Mouse (Mus musculus): ENCODE results near the gene Sap30l. TPM values are rescaled to one million over a fixed set of nuclear protein-coding genes. Genes with fewer than 3 reads are reported as not detected.

Sap30l gene
- polyA plus RNA-seq, 1 experiment, result 22.5 TPM

- no peak for TF ChIP-seq CTCF (IDR thresholded peaks at IDR 0.05; ENCODE audit: control insufficient read depth, insufficient read depth, low read length)
- TF ChIP-seq POLR2A (IDR thresholded peaks at IDR 0.05; ENCODE audit: borderline replicate concordance, control insufficient read depth, low read depth, low read length), result no peak
- no peak overlapping the region for H3K4me3 ChIP-seq (replicated peaks; ENCODE audit: control insufficient read depth, low read depth, low read length)
- no peak overlapping the region for H3K27ac ChIP-seq (ENCODE audit: control insufficient read depth, insufficient read depth, low read depth, low read length, poor library complexity)
- 84% methylated on average over 18 of the region's 18 CpGs for WGBS
- no peaks in the 10 kb centered on the region for H3K4me1 ChIP-seq (ENCODE audit: control insufficient read depth, insufficient read depth, low read length)
Measured at GRCm38 (mm10) chr11:57786616-57787418, 14.6 kb upstream of the Sap30l start.

GRCm38 (mm10) chr11:57787913-57788312 is 13.5 kb upstream of the Sap30l start:
- H3K4me1 ChIP-seq (ENCODE audit: control insufficient read depth, insufficient read depth, low read length), result no peaks in the 10 kb centered on the region
- WGBS, result 19% methylated on average over 3 of the region's 3 CpGs
- no peak overlapping the region for H3K4me3 ChIP-seq (replicated peaks; ENCODE audit: control insufficient read depth, low read depth, low read length)
- H3K27ac ChIP-seq (ENCODE audit: control insufficient read depth, insufficient read depth, low read depth, low read length, poor library complexity), result no peak overlapping the region
- TF ChIP-seq CTCF (IDR thresholded peaks at IDR 0.05; ENCODE audit: control insufficient read depth, insufficient read depth, low read length) (peak; percentile 90), POLR2A (IDR thresholded peaks at IDR 0.05; ENCODE audit: borderline replicate concordance, control insufficient read depth, low read depth, low read length) (no peak)

DNA sequence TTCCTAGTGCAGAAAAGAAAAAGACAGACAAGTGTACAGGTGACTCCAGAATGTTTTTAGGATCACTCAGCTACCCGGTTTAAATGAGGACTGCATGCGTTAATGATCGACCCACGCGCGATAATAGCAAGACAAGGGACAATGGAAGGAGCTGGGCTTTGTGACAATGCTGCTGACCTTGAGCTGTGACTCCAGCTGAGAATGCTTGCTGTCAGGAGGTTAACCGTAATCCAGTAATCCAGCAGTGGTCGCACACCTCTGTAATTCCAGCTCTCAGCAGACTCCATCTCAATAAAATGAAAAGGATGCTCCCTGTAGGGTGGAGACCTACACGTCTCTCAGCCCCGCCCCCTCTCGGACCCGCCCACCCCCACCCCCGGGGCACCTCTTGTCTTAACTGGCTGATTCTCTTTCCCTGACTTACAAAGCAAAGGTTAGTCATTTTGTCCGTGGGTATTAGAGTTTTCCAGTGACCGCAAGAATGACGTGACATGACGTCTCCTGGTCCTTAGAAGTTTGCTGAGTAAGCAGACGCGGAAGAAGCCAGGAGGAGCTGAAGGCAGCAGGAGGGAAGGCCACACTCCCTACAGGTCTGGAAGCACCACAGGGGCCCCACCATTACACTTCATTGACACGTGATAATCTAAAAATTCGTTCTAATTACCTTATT is 10.4 kb upstream of the Sap30l start:
- no peak overlapping the region for H3K27ac ChIP-seq (ENCODE audit: control insufficient read depth, insufficient read depth, low read depth, low read length, poor library complexity)
- H3K4me3 ChIP-seq (replicated peaks; ENCODE audit: control insufficient read depth, low read depth, low read length), result no peak overlapping the region
- TF ChIP-seq CTCF (IDR thresholded peaks at IDR 0.05; ENCODE audit: control insufficient read depth, insufficient read depth, low read length), result no peak
- no peak for TF ChIP-seq POLR2A (IDR thresholded peaks at IDR 0.05; ENCODE audit: borderline replicate concordance, control insufficient read depth, low read depth, low read length)
- WGBS, result 36% methylated on average over 21 of the region's 21 CpGs
- H3K4me1 ChIP-seq (ENCODE audit: control insufficient read depth, insufficient read depth, low read length), result no peaks in the 10 kb centered on the region

GRCm38 (mm10) chr11:57795086-57795485 is 6.4 kb upstream of the Sap30l start:
- TF ChIP-seq POLR2A (IDR thresholded peaks at IDR 0.05; ENCODE audit: borderline replicate concordance, control insufficient read depth, low read depth, low read length) (no peak), CTCF (IDR thresholded peaks at IDR 0.05; ENCODE audit: control insufficient read depth, insufficient read depth, low read length) (no peak)
- Histone ChIP-seq H3K4me1 (ENCODE audit: control insufficient read depth, insufficient read depth, low read length) (no peaks in the 10 kb centered on the region), H3K27ac (ENCODE audit: control insufficient read depth, insufficient read depth, low read depth, low read length, poor library complexity) (no peak overlapping the region), H3K4me3 (replicated peaks; ENCODE audit: control insufficient read depth, low read depth, low read length) (no peak overlapping the region)
- 78% methylated on average over 6 of the region's 6 CpGs for WGBS

DNA sequence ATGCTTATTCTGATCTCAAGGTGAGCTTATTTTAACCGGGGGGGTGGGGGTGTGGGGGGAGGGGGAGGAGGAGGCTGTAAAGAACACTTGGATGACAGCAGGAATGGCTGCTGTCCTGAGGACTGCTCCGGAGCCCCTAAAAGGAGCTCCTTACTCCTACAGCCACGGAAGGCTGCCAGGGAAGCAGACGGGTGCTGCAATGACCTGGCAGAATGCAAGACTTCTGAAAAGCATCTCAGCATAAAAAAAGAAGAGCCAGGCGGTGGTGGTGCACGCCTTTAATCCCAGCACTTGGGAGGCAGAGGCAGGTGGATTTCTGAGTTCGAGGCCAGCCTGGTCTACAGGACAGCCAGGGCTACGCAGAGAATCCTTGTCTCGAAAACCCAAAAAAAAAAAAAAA is 3.6 kb upstream of the Sap30l start:
- Histone ChIP-seq H3K27ac (ENCODE audit: control insufficient read depth, insufficient read depth, low read depth, low read length, poor library complexity) (no peak overlapping the region), H3K4me1 (ENCODE audit: control insufficient read depth, insufficient read depth, low read length) (no peaks in the 10 kb centered on the region; the same call in 1 of the 2 replicates), H3K4me3 (replicated peaks; ENCODE audit: control insufficient read depth, low read depth, low read length) (no peak overlapping the region)
- TF ChIP-seq CTCF (IDR thresholded peaks at IDR 0.05; ENCODE audit: control insufficient read depth, insufficient read depth, low read length), result no peak
- TF ChIP-seq POLR2A (IDR thresholded peaks at IDR 0.05; ENCODE audit: borderline replicate concordance, control insufficient read depth, low read depth, low read length), result no peak
- WGBS, result 85% methylated on average over 9 of the region's 9 CpGs

- WGBS, result 81% methylated on average over 10 of the region's 10 CpGs
- no peaks in the 10 kb centered on the region; the same call in 1 of the 2 replicates for H3K4me1 ChIP-seq (ENCODE audit: control insufficient read depth, insufficient read depth, low read length)
Measured at GRCm38 (mm10) chr11:57799456-57799855, 2.0 kb upstream of the Sap30l start.

GRCm38 (mm10) chr11:57800266-57800951 is 1.0 kb upstream of the Sap30l start:
- WGBS, result 18% methylated on average over 22 of the region's 22 CpGs
- H3K4me1 ChIP-seq (ENCODE audit: control insufficient read depth, insufficient read depth, low read length), result no peaks in the 10 kb centered on the region; the same call in 1 of the 2 replicates
- H3K27ac ChIP-seq (ENCODE audit: control insufficient read depth, insufficient read depth, low read depth, low read length, poor library complexity), result no peak overlapping the region
- H3K4me3 ChIP-seq (replicated peaks; ENCODE audit: control insufficient read depth, low read depth, low read length), result peak overlapping the region; percentile 94
- no peak for TF ChIP-seq POLR2A (IDR thresholded peaks at IDR 0.05; ENCODE audit: borderline replicate concordance, control insufficient read depth, low read depth, low read length)

More at GRCm38 (mm10) chr11:57799456-57799855, 2.0 kb upstream of the Sap30l start:
- Histone ChIP-seq H3K4me3 (replicated peaks; ENCODE audit: control insufficient read depth, low read depth, low read length) (no peak overlapping the region), H3K27ac (ENCODE audit: control insufficient read depth, insufficient read depth, low read depth, low read length, poor library complexity) (no peak overlapping the region)
- TF ChIP-seq POLR2A (IDR thresholded peaks at IDR 0.05; ENCODE audit: borderline replicate concordance, control insufficient read depth, low read depth, low read length) (no peak), CTCF (IDR thresholded peaks at IDR 0.05; ENCODE audit: control insufficient read depth, insufficient read depth, low read length) (no peak)

Data from bone marrow, adult 2 months (tissue).